10 mouse cellular contexts compared by ENCODE assay signal in genomic region chr4:152834421-152835110, GRCm38 (mm10).
DNase-seq lines count a peak whose midpoint lies in the region; ATAC-seq and TF ChIP-seq lines count a peak whose summit lies in the region.
"Had no signal": no experiment of that assay in that cellular context is flagged by ENCODE, and none has a peak within 500 bp of the region (broad histone marks: within the 10 kb centered on the region; RNA-seq: fewer than 3 reads in every experiment).

No protein-coding gene starts in this region.

- no peak overlapping the region for H3K27ac ChIP-seq in hindbrain, embryonic 11.5 days (ENCODE audit: low read depth, low read length)
- peak overlapping the region; percentile 81 for H3K27ac ChIP-seq in midbrain, embryonic 16.5 days (ENCODE audit: low read length)
- H3K27ac ChIP-seq in heart, embryonic 10.5 days: no peak overlapping the region
- H3K27ac ChIP-seq: liver, embryonic 12.5 days had no signal

- H3K4me3 ChIP-seq in hindbrain, embryonic 11.5 days (ENCODE audit: low read depth, low read length): no peak overlapping the region
- no peak overlapping the region for H3K4me3 ChIP-seq in midbrain, embryonic 16.5 days (ENCODE audit: low read depth, low read length)
- H3K4me3 ChIP-seq in heart, embryonic 10.5 days: no peak overlapping the region
- H3K4me3 ChIP-seq: liver, embryonic 12.5 days had no signal

- DNase-seq in embryo, embryonic 10 days (ENCODE audit: low spot score): peak; percentile 20
- no peak for DNase-seq in embryo, embryonic 9.5 days (ENCODE audit: extremely low spot score)
- DNase-seq in brain, embryonic 14.5 days (ENCODE audit: low read depth): peak; percentile 46
- DNase-seq in hindbrain, embryonic 11.5 days (ENCODE audit: low spot score): peak; percentile 12
- no peak for DNase-seq in heart, embryonic 10.5 days (ENCODE audit: low spot score)
- no peak for DNase-seq in gastrocnemius, postnatal 25 days
- DNase-seq in layer of hippocampus, adult 11-12 months (ENCODE audit: low spot score): no peak
- DNase-seq: thymus, adult 2 months had no signal

- TF ChIP-seq POLR2A in brain, embryonic 14.5 days (IDR thresholded peaks at IDR 0.05; ENCODE audit: borderline replicate concordance, extremely low read depth, insufficient read depth, insufficient read length, poor library complexity, severe bottlenecking): no peak

- H3K4me1 ChIP-seq in hindbrain, embryonic 11.5 days (replicated peaks; ENCODE audit: control insufficient read depth, insufficient read depth, low read length): peaks cover 2% of the 10 kb centered on the region; the same call in 1 of the 2 replicates
- H3K4me1 ChIP-seq in midbrain, embryonic 16.5 days (ENCODE audit: control insufficient read depth, insufficient read depth, low read length): peaks cover 31% of the 10 kb centered on the region
- H3K4me1 ChIP-seq in heart, embryonic 10.5 days: no peaks in the 10 kb centered on the region
- H3K4me1 ChIP-seq: liver, embryonic 12.5 days had no signal

- ATAC-seq in hindbrain, embryonic 11.5 days (ENCODE audit: low FRiP score): no peak
- ATAC-seq in midbrain, embryonic 16.5 days: 0 out of 2 replicates have a peak, but pooled peaks have one; percentile 12
- ATAC-seq: liver, embryonic 12.5 days had no signal

- no peaks in the 10 kb centered on the region for H3K27me3 ChIP-seq in hindbrain, embryonic 11.5 days (ENCODE audit: control insufficient read depth, insufficient read depth, low read length)
- H3K27me3 ChIP-seq in midbrain, embryonic 16.5 days (ENCODE audit: control insufficient read depth, insufficient read depth, low read depth, low read length): no peaks in the 10 kb centered on the region
- no peaks in the 10 kb centered on the region for H3K27me3 ChIP-seq in heart, embryonic 10.5 days (ENCODE audit: insufficient read depth, poor library complexity, severe bottlenecking)
- H3K27me3 ChIP-seq: liver, embryonic 12.5 days had no signal

- peaks cover 3% of the 10 kb centered on the region; the same call in 1 of the 2 replicates for H3K9me3 ChIP-seq in hindbrain, embryonic 11.5 days (ENCODE audit: control insufficient read depth, low read length)
- H3K9me3 ChIP-seq in midbrain, embryonic 16.5 days (replicated peaks; ENCODE audit: control insufficient read depth, low read length, poor library complexity, severe bottlenecking): no peaks in the 10 kb centered on the region; the same call in none of the 2 replicates
- no peaks in the 10 kb centered on the region for H3K9me3 ChIP-seq in heart, embryonic 10.5 days

- no peaks in the 10 kb centered on the region for H3K36me3 ChIP-seq in hindbrain, embryonic 11.5 days (ENCODE audit: control insufficient read depth, insufficient read depth, low read length)
- H3K36me3 ChIP-seq in midbrain, embryonic 16.5 days (ENCODE audit: control insufficient read depth, insufficient read depth, low read length): no peaks in the 10 kb centered on the region
- H3K36me3 ChIP-seq in heart, embryonic 10.5 days: no peaks in the 10 kb centered on the region
- H3K36me3 ChIP-seq: liver, embryonic 12.5 days had no signal

- H3K4me2 ChIP-seq in hindbrain, embryonic 11.5 days (replicated peaks; ENCODE audit: low read depth, low read length): no peak overlapping the region
- peak overlapping the region; percentile 13; the same call in 1 of the 2 replicates for H3K4me2 ChIP-seq in midbrain, embryonic 16.5 days (ENCODE audit: low read length)
- H3K4me2 ChIP-seq: liver, embryonic 12.5 days had no signal

- no peak for TF ChIP-seq CTCF in brain, embryonic 14.5 days (IDR thresholded peaks at IDR 0.05; ENCODE audit: borderline replicate concordance, extremely low read depth, insufficient read depth, insufficient read length)

- 62% methylated on average over 11 of the region's 11 CpGs for WGBS in hindbrain, embryonic 11.5 days
- 50% methylated on average over 11 of the region's 11 CpGs for WGBS in midbrain, embryonic 16.5 days
- 73% methylated on average over 11 of the region's 11 CpGs for WGBS in heart, embryonic 10.5 days

- H3K9ac ChIP-seq in hindbrain, embryonic 11.5 days (ENCODE audit: low read depth, low read length): no peak overlapping the region
- peak overlapping the region; percentile 12; the same call in 1 of the 2 replicates for H3K9ac ChIP-seq in midbrain, embryonic 16.5 days (ENCODE audit: low read depth, low read length)
- H3K9ac ChIP-seq: liver, embryonic 12.5 days had no signal

Comparison
In these comparisons a context has a peak if more than half of its experiments do, and no peak if none do; other contexts are left out.
1. DNase-seq: peak in embryo, embryonic 10 days (single experiment), brain, embryonic 14.5 days (single experiment) and hindbrain, embryonic 11.5 days (single experiment); none in embryo, embryonic 9.5 days (single experiment), heart, embryonic 10.5 days (single experiment), gastrocnemius, postnatal 25 days (single experiment) and layer of hippocampus, adult 11-12 months (single experiment).